In genomic region chr5:98966679-98967078, GRCm38 (mm10) we compare ENCODE assay signal across 23 mouse cellular contexts.
DNase-seq lines count a peak whose midpoint lies in the region; ATAC-seq and TF ChIP-seq lines count a peak whose summit lies in the region.
"Had no signal": no experiment of that assay in that cellular context is flagged by ENCODE, and none has a peak within 500 bp of the region (broad histone marks: within the 10 kb centered on the region; RNA-seq: fewer than 3 reads in every experiment).

No protein-coding gene starts in this region.

- peak; percentile 63; the same call in 1 of the 2 replicates for ATAC-seq in intestine, postnatal 0 days
- no peak for ATAC-seq in intestine, embryonic 15.5 days
- ATAC-seq: activated CD4-positive, CD25-positive, alpha-beta regulatory T cell, adult 4 months; forebrain, embryonic 13.5 days; forebrain, embryonic 16.5 days; hindbrain, postnatal 0 days; inflammation-experienced regulatory T-cells, adult 6 months had no signal

- TF ChIP-seq CTCF in heart, adult 2 months (IDR thresholded peaks at IDR 0.05), result no peak
- TF ChIP-seq CTCF in intestine, postnatal 0 days (IDR thresholded peaks at IDR 0.05; ENCODE audit: low read depth), result no peak

- no peaks in the 10 kb centered on the region for H3K4me1 ChIP-seq in heart, adult 2 months (ENCODE audit: control insufficient read depth, insufficient read depth, low read length)
- 0 out of 2 replicates have a peak, but pooled peaks cover 2% of the 10 kb centered on the region for H3K4me1 ChIP-seq in intestine, postnatal 0 days (replicated peaks; ENCODE audit: control insufficient read depth, insufficient read depth, low read length)
- H3K4me1 ChIP-seq in intestine, embryonic 15.5 days (replicated peaks), result 0 out of 2 replicates have a peak, but pooled peaks cover 5% of the 10 kb centered on the region

- no peak overlapping the region for H3K4me2 ChIP-seq in intestine, postnatal 0 days (replicated peaks; ENCODE audit: low read depth)
- no peak overlapping the region for H3K4me2 ChIP-seq in intestine, embryonic 15.5 days (replicated peaks)
- H3K4me2 ChIP-seq: forebrain, embryonic 13.5 days; heart, embryonic 13.5 days; hindbrain, embryonic 14.5 days had no signal

- peak; percentile 4 for DNase-seq in gastrocnemius, adult 18-20 months (ENCODE audit: low spot score)
- DNase-seq in gastrocnemius, postnatal 10 days, result no peak
- no peak for DNase-seq in heart, adult 2 months
- no peak for DNase-seq in heart, postnatal 14 days
- peak; percentile 14 for DNase-seq in lung, postnatal 36 days
- no peak for DNase-seq in lung, postnatal 14 days
- DNase-seq: adrenal gland, postnatal 10 days; adrenal gland, postnatal 36 days; cerebellum, adult 18-20 months; cerebellum, adult 9-10 months; cerebellum, postnatal 14 days; heart, postnatal 4 days; kidney, adult 11 months had no signal

- no peaks in the 10 kb centered on the region for H3K9me3 ChIP-seq in intestine, postnatal 0 days (ENCODE audit: control insufficient read depth)
- H3K9me3 ChIP-seq in intestine, embryonic 15.5 days, result no peaks in the 10 kb centered on the region
- H3K9me3 ChIP-seq: forebrain, embryonic 10.5 days; forebrain, embryonic 13.5 days; heart, embryonic 13.5 days had no signal

- H3K4me3 ChIP-seq in heart, adult 2 months, result no peak overlapping the region
- no peak overlapping the region for H3K4me3 ChIP-seq in intestine, postnatal 0 days (ENCODE audit: low read depth, low read length)
- H3K4me3 ChIP-seq in intestine, embryonic 15.5 days (replicated peaks), result no peak overlapping the region
- H3K4me3 ChIP-seq: forebrain, embryonic 10.5 days; forebrain, embryonic 13.5 days; heart, embryonic 13.5 days had no signal

- 60% methylated on average over 9 of the region's 9 CpGs for WGBS in heart, adult 2 months
- 64% methylated on average over 9 of the region's 9 CpGs for WGBS in intestine, postnatal 0 days
- 85% methylated on average over 9 of the region's 9 CpGs for WGBS in intestine, embryonic 15.5 days

- no peaks in the 10 kb centered on the region for H3K27me3 ChIP-seq in heart, adult 2 months (ENCODE audit: control insufficient read depth, insufficient read depth, low read length)
- H3K27me3 ChIP-seq in intestine, postnatal 0 days (replicated peaks; ENCODE audit: control insufficient read depth, insufficient read depth, low read length), result no peaks in the 10 kb centered on the region
- no peaks in the 10 kb centered on the region for H3K27me3 ChIP-seq in intestine, embryonic 15.5 days (replicated peaks)
- H3K27me3 ChIP-seq: forebrain, embryonic 13.5 days; heart, embryonic 13.5 days had no signal

- no peak overlapping the region for H3K9ac ChIP-seq in heart, adult 2 months (ENCODE audit: low read depth, low read length)
- no peak overlapping the region for H3K9ac ChIP-seq in intestine, postnatal 0 days (ENCODE audit: low read depth, low read length)
- H3K9ac ChIP-seq in intestine, embryonic 15.5 days, result no peak overlapping the region
- H3K9ac ChIP-seq: forebrain, embryonic 13.5 days; heart, embryonic 13.5 days; hindbrain, embryonic 14.5 days had no signal

- 0 out of 2 replicates have a peak, but pooled peaks have one; percentile 45 for TF ChIP-seq EP300 in heart, adult 2 months (IDR thresholded peaks at IDR 0.05; ENCODE audit: insufficient read depth, low read depth, low read length)

- TF ChIP-seq POLR2A in heart, adult 2 months (IDR thresholded peaks at IDR 0.05; ENCODE audit: insufficient read depth, low read depth, low read length), result no peak

- no peaks in the 10 kb centered on the region for H3K79me2 ChIP-seq in heart, adult 2 months (replicated peaks; ENCODE audit: control insufficient read depth, insufficient read depth, low read length)

- no peak overlapping the region for H3K27ac ChIP-seq in heart, adult 2 months
- no peak overlapping the region for H3K27ac ChIP-seq in intestine, postnatal 0 days (ENCODE audit: low read depth, low read length)
- H3K27ac ChIP-seq in intestine, embryonic 15.5 days, result no peak overlapping the region
- H3K27ac ChIP-seq: forebrain, embryonic 10.5 days; forebrain, embryonic 13.5 days; heart, embryonic 13.5 days; hindbrain, embryonic 14.5 days; hindbrain, postnatal 0 days had no signal

- no peaks in the 10 kb centered on the region for H3K36me3 ChIP-seq in heart, adult 2 months (ENCODE audit: control insufficient read depth, insufficient read depth, low read length)
- peaks cover 20% of the 10 kb centered on the region for H3K36me3 ChIP-seq in intestine, postnatal 0 days (ENCODE audit: control insufficient read depth, insufficient read depth)
- H3K36me3 ChIP-seq in intestine, embryonic 15.5 days, result no peaks in the 10 kb centered on the region
- H3K36me3 ChIP-seq: forebrain, embryonic 10.5 days; heart, embryonic 13.5 days had no signal

- intact Hi-C loops in heart, adult 2 months (cut with DNase I), result no loop called here
- intact Hi-C loops in heart, postnatal 14 days (cut with DNase I), result no loop called here

Comparison
In these comparisons a context has a peak if more than half of its experiments do, and no peak if none do; other contexts are left out.
1. DNase-seq: peak in gastrocnemius, adult 18-20 months (single experiment) and lung, postnatal 36 days (single experiment); none in gastrocnemius, postnatal 10 days (single experiment), heart, adult 2 months (0 of 2), heart, postnatal 14 days (0 of 2) and lung, postnatal 14 days (single experiment).